Mouse (Mus musculus): ENCODE results near the gene Ubac2.

GRCm38 (mm10) chr14:121995557-121995870, 117.1 kb downstream of the Ubac2 start:
- TF ChIP-seq CTCF (IDR thresholded peaks at IDR 0.05; ENCODE audit: low read depth, low read length) (no peak), POLR2A (IDR thresholded peaks at IDR 0.05; ENCODE audit: borderline replicate concordance, low read depth, low read length) (no peak)
